Mouse (Mus musculus): Measurements from ENCODE around the gene Ugt1a5. TPM values are rescaled to one million over a fixed set of nuclear protein-coding genes. Genes with fewer than 3 reads are reported as not detected.

The Ugt1a5 gene
- polyA plus RNA-seq, 1 experiment from 2014 or later = 0.05 TPM

- WGBS (ENCODE audit: insufficient replicate concordance) = 58% methylated on average over 8 of the region's 8 CpGs
- no peak within 1 kb of the TSS for H3K27ac ChIP-seq (ENCODE audit: low read length)
- no peak within 1 kb of the TSS for H3K9ac ChIP-seq (ENCODE audit: low read depth, low read length)
- H3K4me1 ChIP-seq (ENCODE audit: control insufficient read depth, low read depth, low read length) = peaks cover 10% of the 10 kb centered on the region
- H3K9me3 ChIP-seq (replicated peaks; ENCODE audit: control insufficient read depth, low read length) = peaks cover 19% of the 10 kb centered on the region
- no peak within 1 kb of the TSS for H3K4me3 ChIP-seq (ENCODE audit: low read depth, low read length)
- H3K36me3 ChIP-seq (ENCODE audit: control insufficient read depth, insufficient read depth) = no peaks in the 10 kb centered on the region
- no peaks in the 10 kb centered on the region for H3K27me3 ChIP-seq (ENCODE audit: control insufficient read depth, insufficient read depth, low read depth, low read length)
- H3K4me2 ChIP-seq (ENCODE audit: low read depth, low read length) = no peak within 1 kb of the TSS
- ATAC-seq (ENCODE audit: low read depth) = no peak
Measured at GRCm38 (mm10) chr1:88211812-88212211, 46.0 kb downstream of the Ugt1a5 start, which contains the start of gene Ugt1a1. Gene Ugt1a1, plus strand, starts transcription at chr1:88211959.

GRCm38 (mm10) chr1:88212341-88213045 is 46.7 kb downstream of the Ugt1a5 start:
- no peak for ATAC-seq (ENCODE audit: low read depth)
- 47% methylated on average over 8 of the region's 8 CpGs for WGBS (ENCODE audit: insufficient replicate concordance)

GRCm38 (mm10) chr1:88213061-88213460 is 47.2 kb downstream of the Ugt1a5 start:
- H3K9me3 ChIP-seq (replicated peaks; ENCODE audit: control insufficient read depth, low read length) = peaks cover 26% of the 10 kb centered on the region
- ATAC-seq (ENCODE audit: low read depth) = no peak
- no peak overlapping the region for H3K4me3 ChIP-seq (ENCODE audit: low read depth, low read length)
- no peak overlapping the region for H3K4me2 ChIP-seq (ENCODE audit: low read depth, low read length)
- no peak overlapping the region for H3K9ac ChIP-seq (ENCODE audit: low read depth, low read length)
- no peaks in the 10 kb centered on the region for H3K36me3 ChIP-seq (ENCODE audit: control insufficient read depth, insufficient read depth)
- no peaks in the 10 kb centered on the region for H3K27me3 ChIP-seq (ENCODE audit: control insufficient read depth, insufficient read depth, low read depth, low read length)
- H3K27ac ChIP-seq (ENCODE audit: low read length) = no peak overlapping the region
- WGBS (ENCODE audit: insufficient replicate concordance) = 48% methylated on average over 1 of the region's 1 CpGs
- H3K4me1 ChIP-seq (ENCODE audit: control insufficient read depth, low read depth, low read length) = no peaks in the 10 kb centered on the region; the same call in 1 of the 2 replicates

More at GRCm38 (mm10) chr1:88212341-88213045, 46.7 kb downstream of the Ugt1a5 start:
- Histone ChIP-seq H3K4me1 (ENCODE audit: control insufficient read depth, low read depth, low read length) (peaks cover 6% of the 10 kb centered on the region), H3K9me3 (replicated peaks; ENCODE audit: control insufficient read depth, low read length) (peaks cover 25% of the 10 kb centered on the region), H3K27ac (ENCODE audit: low read length) (no peak overlapping the region), H3K4me2 (ENCODE audit: low read depth, low read length) (no peak overlapping the region), H3K9ac (ENCODE audit: low read depth, low read length) (no peak overlapping the region), H3K36me3 (ENCODE audit: control insufficient read depth, insufficient read depth) (no peaks in the 10 kb centered on the region), H3K27me3 (ENCODE audit: control insufficient read depth, insufficient read depth, low read depth, low read length) (no peaks in the 10 kb centered on the region), H3K4me3 (ENCODE audit: low read depth, low read length) (no peak overlapping the region)

GRCm38 (mm10) chr1:88213766-88214461 is 48.1 kb downstream of the Ugt1a5 start:
- H3K4me1 ChIP-seq (ENCODE audit: control insufficient read depth, low read depth, low read length) = no peaks in the 10 kb centered on the region
- 0 out of 2 replicates have a peak, but pooled peaks have one; percentile 5 for ATAC-seq (ENCODE audit: low read depth)

GRCm38 (mm10) chr1:88214462-88214952 is 48.7 kb downstream of the Ugt1a5 start:
- no peak overlapping the region for H3K4me3 ChIP-seq (ENCODE audit: low read depth, low read length)
- H3K36me3 ChIP-seq (ENCODE audit: control insufficient read depth, insufficient read depth) = no peaks in the 10 kb centered on the region
- no peaks in the 10 kb centered on the region for H3K27me3 ChIP-seq (ENCODE audit: control insufficient read depth, insufficient read depth, low read depth, low read length)
- no peak overlapping the region for H3K4me2 ChIP-seq (ENCODE audit: low read depth, low read length)
- H3K4me1 ChIP-seq (ENCODE audit: control insufficient read depth, low read depth, low read length) = no peaks in the 10 kb centered on the region
- no peak overlapping the region for H3K9ac ChIP-seq (ENCODE audit: low read depth, low read length)
- WGBS (ENCODE audit: insufficient replicate concordance) = 53% methylated on average over 2 of the region's 2 CpGs
- no peak for ATAC-seq (ENCODE audit: low read depth)
- peaks cover 26% of the 10 kb centered on the region for H3K9me3 ChIP-seq (replicated peaks; ENCODE audit: control insufficient read depth, low read length)
- H3K27ac ChIP-seq (ENCODE audit: low read length) = no peak overlapping the region

More at GRCm38 (mm10) chr1:88213766-88214461, 48.1 kb downstream of the Ugt1a5 start:
- WGBS (ENCODE audit: insufficient replicate concordance) = 55% methylated on average over 2 of the region's 2 CpGs
- H3K9ac ChIP-seq (ENCODE audit: low read depth, low read length) = no peak overlapping the region
- H3K36me3 ChIP-seq (ENCODE audit: control insufficient read depth, insufficient read depth) = no peaks in the 10 kb centered on the region
- H3K27me3 ChIP-seq (ENCODE audit: control insufficient read depth, insufficient read depth, low read depth, low read length) = no peaks in the 10 kb centered on the region
- H3K4me2 ChIP-seq (ENCODE audit: low read depth, low read length) = no peak overlapping the region
- H3K27ac ChIP-seq (ENCODE audit: low read length) = no peak overlapping the region
- H3K9me3 ChIP-seq (replicated peaks; ENCODE audit: control insufficient read depth, low read length) = peaks cover 26% of the 10 kb centered on the region
- no peak overlapping the region for H3K4me3 ChIP-seq (ENCODE audit: low read depth, low read length)

- Histone ChIP-seq H3K4me2 (ENCODE audit: low read depth, low read length) (no peak overlapping the region), H3K9ac (ENCODE audit: low read depth, low read length) (no peak overlapping the region), H3K4me3 (ENCODE audit: low read depth, low read length) (no peak overlapping the region), H3K27ac (ENCODE audit: low read length) (no peak overlapping the region), H3K36me3 (ENCODE audit: control insufficient read depth, insufficient read depth) (no peaks in the 10 kb centered on the region), H3K27me3 (ENCODE audit: control insufficient read depth, insufficient read depth, low read depth, low read length) (no peaks in the 10 kb centered on the region), H3K4me1 (ENCODE audit: control insufficient read depth, low read depth, low read length) (no peaks in the 10 kb centered on the region), H3K9me3 (replicated peaks; ENCODE audit: control insufficient read depth, low read length) (peaks cover 26% of the 10 kb centered on the region)
- 53% methylated on average over 10 of the region's 10 CpGs for WGBS (ENCODE audit: insufficient replicate concordance)
- no peak for ATAC-seq (ENCODE audit: low read depth)
Measured at GRCm38 (mm10) chr1:88215466-88216380, 49.9 kb downstream of the Ugt1a5 start.

- no peaks in the 10 kb centered on the region for H3K36me3 ChIP-seq (ENCODE audit: control insufficient read depth, insufficient read depth)
- no peak overlapping the region for H3K4me2 ChIP-seq (ENCODE audit: low read depth, low read length)
- H3K27me3 ChIP-seq (ENCODE audit: control insufficient read depth, insufficient read depth, low read depth, low read length) = no peaks in the 10 kb centered on the region
- no peak overlapping the region for H3K27ac ChIP-seq (ENCODE audit: low read length)
- no peak overlapping the region for H3K9ac ChIP-seq (ENCODE audit: low read depth, low read length)
- H3K4me1 ChIP-seq (ENCODE audit: control insufficient read depth, low read depth, low read length) = no peaks in the 10 kb centered on the region
- H3K4me3 ChIP-seq (ENCODE audit: low read depth, low read length) = no peak overlapping the region
- whole genome bisulfite sequencing (ENCODE audit: insufficient replicate concordance) = 46% methylated on average over 2 of the region's 2 CpGs
- no peak for ATAC-seq (ENCODE audit: low read depth)
- H3K9me3 ChIP-seq (replicated peaks; ENCODE audit: control insufficient read depth, low read length) = peaks cover 26% of the 10 kb centered on the region
Measured at GRCm38 (mm10) chr1:88216551-88216950, 50.7 kb downstream of the Ugt1a5 start.

- Histone ChIP-seq H3K4me2 (ENCODE audit: low read depth, low read length) (no peak overlapping the region), H3K4me3 (ENCODE audit: low read depth, low read length) (no peak overlapping the region), H3K27me3 (ENCODE audit: control insufficient read depth, insufficient read depth, low read depth, low read length) (no peaks in the 10 kb centered on the region), H3K27ac (ENCODE audit: low read length) (no peak overlapping the region), H3K4me1 (ENCODE audit: control insufficient read depth, low read depth, low read length) (no peaks in the 10 kb centered on the region), H3K36me3 (ENCODE audit: control insufficient read depth, insufficient read depth) (no peaks in the 10 kb centered on the region), H3K9me3 (replicated peaks; ENCODE audit: control insufficient read depth, low read length) (peaks cover 27% of the 10 kb centered on the region), H3K9ac (ENCODE audit: low read depth, low read length) (no peak overlapping the region)
- no peak for ATAC-seq (ENCODE audit: low read depth)
- WGBS (ENCODE audit: insufficient replicate concordance) = 48% methylated on average over 2 of the region's 2 CpGs
Measured at GRCm38 (mm10) chr1:88217144-88217543, 51.3 kb downstream of the Ugt1a5 start.

Data from liver, embryonic 16.5 days (tissue).